Mouse (Mus musculus): ENCODE data around the gene Adamts3. TPM values are rescaled to one million over a fixed set of nuclear protein-coding genes. Genes with fewer than 3 reads are reported as not detected.

Adamts3 gene
- total and polyA plus RNA-seq, 3 experiments: 11.4 to 15.7 TPM; not detected in 1

DNA sequence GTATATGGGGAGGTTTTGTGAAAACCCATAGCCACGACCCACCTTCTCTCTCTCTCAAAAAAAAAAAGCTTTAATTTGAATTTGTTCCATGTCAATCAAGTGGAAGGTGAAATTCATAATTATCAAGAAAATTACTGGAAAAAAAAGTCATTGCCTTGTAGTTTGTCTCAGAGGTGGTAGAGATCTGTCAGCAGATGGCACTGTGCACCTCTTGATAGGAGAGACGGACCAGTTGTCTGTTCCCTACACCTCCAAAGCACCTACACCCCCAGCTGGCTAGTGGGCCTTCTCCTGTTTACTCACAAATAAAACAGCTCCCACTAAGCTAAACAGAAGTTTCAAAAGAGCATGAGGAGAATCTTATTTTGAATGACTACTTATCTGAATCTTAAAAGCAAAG, 168.6 kb downstream of the Adamts3 start:
- DNase-seq (ENCODE audit: low read depth, low spot score): peak; percentile 27
- Histone ChIP-seq H3K4me1 (ENCODE audit: control insufficient read depth in 1 of 2, insufficient read depth in 2 of 2, low read length in 2 of 2) (no peaks in the 10 kb centered on the region), H3K9ac (ENCODE audit: control insufficient read depth, low read depth, low read length, poor library complexity, severe bottlenecking) (no peak overlapping the region), H3K36me3 (ENCODE audit: control insufficient read depth in 1 of 2, insufficient read depth in 2 of 2, low read length in 2 of 2) (no peaks in the 10 kb centered on the region), H3K27me3 (ENCODE audit: control insufficient read depth in 1 of 2, insufficient read depth in 2 of 2, low read length in 2 of 2) (no peaks in the 10 kb centered on the region), H3K9me3 (replicated peaks; ENCODE audit: insufficient read depth, low read length) (no peaks in the 10 kb centered on the region), H3K4me3 (ENCODE audit: control insufficient read depth in 1 of 2, insufficient read depth in 1 of 2, low read depth in 2 of 2, low read length in 2 of 2) (no peak overlapping the region), H3K79me2 (ENCODE audit: control insufficient read depth, insufficient read depth, low read length, poor library complexity) (no peaks in the 10 kb centered on the region), H3K27ac (ENCODE audit: control insufficient read depth, low read depth, low read length) (no peak overlapping the region)
- TF ChIP-seq MAFK (IDR thresholded peaks at IDR 0.05; ENCODE audit: borderline replicate concordance, low read depth, low read length) (no peak), RAD21 (IDR thresholded peaks at IDR 0.05; ENCODE audit: low read depth, low read length) (peak; percentile 65), ELF1 (IDR thresholded peaks at IDR 0.05; ENCODE audit: low read depth, low read length) (no peak), ZC3H11A (IDR thresholded peaks at IDR 0.05; ENCODE audit: low read depth, low read length) (peak; percentile 56), SMC3 (IDR thresholded peaks at IDR 0.05; ENCODE audit: low read depth, low read length) (peak; percentile 70), CTCF (IDR thresholded peaks at IDR 0.05 in 2 of 3, conservative IDR thresholded peaks at IDR 0.05 in 1 of 3; ENCODE audit: control insufficient read depth in 1 of 3, insufficient read depth in 1 of 3, low read depth in 2 of 3, low read length in 3 of 3, poor library complexity in 1 of 3, severe bottlenecking in 1 of 3) (peak; percentile 6 to 58 (median 44); a peak in 4 of 6 replicates)

DNA sequence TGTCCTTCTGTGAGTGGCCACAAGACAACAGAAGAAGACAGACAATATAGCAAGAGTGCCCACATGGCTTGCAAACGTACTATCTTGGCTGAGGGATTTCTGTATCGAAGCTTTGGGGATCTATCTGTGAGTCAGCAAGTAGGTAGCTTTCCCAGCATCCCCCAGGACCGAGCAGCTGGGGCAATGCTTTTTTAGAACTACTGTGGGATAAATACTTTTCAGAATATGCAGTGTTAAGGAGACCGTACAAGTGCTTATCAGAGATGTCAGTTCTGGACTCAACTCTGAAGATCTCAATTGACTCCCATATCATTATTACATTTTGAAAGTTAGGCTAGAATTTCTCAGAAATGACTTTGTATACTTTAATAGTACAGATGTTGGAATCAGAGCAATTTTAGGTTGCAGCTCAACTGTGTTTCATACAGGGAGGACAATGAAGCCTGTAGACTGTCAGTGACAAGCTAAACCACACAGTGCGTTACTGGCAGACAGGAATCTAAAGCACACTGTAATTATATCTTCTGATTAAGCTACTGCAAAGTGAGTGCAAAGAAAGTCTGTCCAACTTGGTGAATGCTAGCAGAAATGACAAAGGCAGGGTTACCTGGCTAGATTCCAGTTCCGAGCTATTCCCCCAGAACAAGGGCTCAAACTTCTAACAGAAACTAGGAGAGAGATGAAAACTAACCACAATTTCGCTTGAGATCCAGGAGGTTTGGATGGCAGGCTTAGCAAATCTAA, 171.8 kb downstream of the Adamts3 start:
- H3K36me3 ChIP-seq (ENCODE audit: control insufficient read depth in 1 of 2, insufficient read depth in 2 of 2, low read length in 2 of 2): no peaks in the 10 kb centered on the region; a peak in 1 of 4 replicates
- no peak for DNase-seq (ENCODE audit: low read depth, low spot score)
- TF ChIP-seq MAFK (IDR thresholded peaks at IDR 0.05; ENCODE audit: borderline replicate concordance, low read depth, low read length) (no peak), MYC (IDR thresholded peaks at IDR 0.05; ENCODE audit: low read depth, low read length) (no peak), NRF1 (IDR thresholded peaks at IDR 0.05; ENCODE audit: insufficient read depth, low read depth, low read length, poor library complexity, severe bottlenecking) (no peak)
- H3K27ac ChIP-seq (ENCODE audit: control insufficient read depth, low read depth, low read length): no peak overlapping the region
- H3K4me1 ChIP-seq (ENCODE audit: control insufficient read depth in 1 of 2, insufficient read depth in 2 of 2, low read length in 2 of 2): no peaks in the 10 kb centered on the region
- no peaks in the 10 kb centered on the region for H3K9me3 ChIP-seq (replicated peaks; ENCODE audit: insufficient read depth, low read length)
- H3K9ac ChIP-seq (ENCODE audit: control insufficient read depth, low read depth, low read length, poor library complexity, severe bottlenecking): no peak overlapping the region
- no peak overlapping the region for H3K4me3 ChIP-seq (ENCODE audit: control insufficient read depth in 1 of 2, insufficient read depth in 1 of 2, low read depth in 2 of 2, low read length in 2 of 2)
- no peaks in the 10 kb centered on the region for H3K27me3 ChIP-seq (ENCODE audit: control insufficient read depth in 1 of 2, insufficient read depth in 2 of 2, low read length in 2 of 2)
- no peaks in the 10 kb centered on the region for H3K79me2 ChIP-seq (ENCODE audit: control insufficient read depth, insufficient read depth, low read length, poor library complexity)

DNA sequence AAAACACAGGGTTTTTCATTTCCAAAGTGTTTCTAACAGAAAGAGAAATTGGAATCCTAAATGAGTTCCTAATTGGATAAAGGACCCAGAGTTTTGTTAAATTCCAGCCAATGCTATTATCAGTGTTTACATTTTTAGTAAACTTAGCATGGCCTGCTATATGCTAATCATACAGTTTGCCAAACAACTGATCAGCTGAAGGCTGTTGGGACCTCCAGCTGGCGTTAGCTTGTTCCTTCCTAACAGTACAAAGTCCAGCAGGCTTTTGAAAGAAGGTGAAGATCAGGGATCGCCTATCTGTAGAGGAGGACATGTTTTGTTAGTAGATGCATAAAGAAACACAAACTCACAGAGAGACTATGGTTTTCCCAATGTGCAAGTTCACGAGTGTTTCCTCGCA, 173.7 kb downstream of the Adamts3 start:
- no peak overlapping the region for H3K9ac ChIP-seq (ENCODE audit: control insufficient read depth, low read depth, low read length, poor library complexity, severe bottlenecking)
- no peak overlapping the region for H3K27ac ChIP-seq (ENCODE audit: control insufficient read depth, low read depth, low read length)
- DNase-seq (ENCODE audit: low read depth, low spot score): no peak
- no peaks in the 10 kb centered on the region for H3K27me3 ChIP-seq (ENCODE audit: control insufficient read depth in 1 of 2, insufficient read depth in 2 of 2, low read length in 2 of 2)
- no peak for TF ChIP-seq SMC3 (IDR thresholded peaks at IDR 0.05; ENCODE audit: low read depth, low read length)
- no peak for TF ChIP-seq USF1 (IDR thresholded peaks at IDR 0.05; ENCODE audit: low read depth, low read length)
- TF ChIP-seq UBTF (IDR thresholded peaks at IDR 0.05; ENCODE audit: borderline replicate concordance, insufficient read depth, low read depth, low read length): no peak
- TF ChIP-seq MAZ (IDR thresholded peaks at IDR 0.05; ENCODE audit: low read depth, low read length): no peak
- no peak for TF ChIP-seq POLR2AphosphoS5 (IDR thresholded peaks at IDR 0.05; ENCODE audit: borderline replicate concordance, low read depth, low read length)
- TF ChIP-seq USF2 (IDR thresholded peaks at IDR 0.05; ENCODE audit: borderline replicate concordance in 1 of 2, insufficient read depth in 1 of 2, low read depth in 1 of 2, low read length in 2 of 2): no peak
- TF ChIP-seq BHLHE40 (IDR thresholded peaks at IDR 0.05; ENCODE audit: borderline replicate concordance, low read depth, low read length): no peak
- no peak for TF ChIP-seq HCFC1 (IDR thresholded peaks at IDR 0.05; ENCODE audit: low read depth, low read length)
- TF ChIP-seq MYB (IDR thresholded peaks at IDR 0.05; ENCODE audit: low read depth, low read length): no peak
- no peak for TF ChIP-seq KAT2A (conservative IDR thresholded peaks at IDR 0.05; ENCODE audit: low read depth, low read length)
- no peak for TF ChIP-seq ZMIZ1 (IDR thresholded peaks at IDR 0.05; ENCODE audit: low read depth, low read length)
- H3K9me3 ChIP-seq (replicated peaks; ENCODE audit: insufficient read depth, low read length): no peaks in the 10 kb centered on the region
- H3K4me3 ChIP-seq (ENCODE audit: control insufficient read depth in 1 of 2, insufficient read depth in 1 of 2, low read depth in 2 of 2, low read length in 2 of 2): no peak overlapping the region
- H3K79me2 ChIP-seq (ENCODE audit: control insufficient read depth, insufficient read depth, low read length, poor library complexity): no peaks in the 10 kb centered on the region
- H3K36me3 ChIP-seq (ENCODE audit: control insufficient read depth in 1 of 2, insufficient read depth in 2 of 2, low read length in 2 of 2): no peaks in the 10 kb centered on the region; a peak in 1 of 4 replicates
- H3K4me1 ChIP-seq (ENCODE audit: control insufficient read depth in 1 of 2, insufficient read depth in 2 of 2, low read length in 2 of 2): no peaks in the 10 kb centered on the region

Data from MEL (cell line).